Mouse (Mus musculus): Measurements from ENCODE around the gene Ncapd2. TPM values are rescaled to one million over a fixed set of nuclear protein-coding genes. Genes with fewer than 3 reads are reported as not detected.
A peak's percentile ranks its signal among the peaks of the same experiment; 100 is the strongest.

Gene Ncapd2
- total RNA-seq (2021), result 10 to 100 TPM; 42.3 to 51.8 TPM

GRCm38 (mm10) chr6:125191332-125192015 lies at the start of gene Ncapd2, which contains the start of gene Mrpl51:
TSS of gene Ncapd2 (minus strand) at chr6:125191701.
TSS of gene Mrpl51 (plus strand) at chr6:125191801.
- intact Hi-C loops (cut with DNase I), result loop anchor here (2.0 to 5.0 kb wide), 2 partner anchors 21 to 94 kb away; partner anchors contain the start of gene Chd4
- peak; percentile 98 for DNase-seq

DNA sequence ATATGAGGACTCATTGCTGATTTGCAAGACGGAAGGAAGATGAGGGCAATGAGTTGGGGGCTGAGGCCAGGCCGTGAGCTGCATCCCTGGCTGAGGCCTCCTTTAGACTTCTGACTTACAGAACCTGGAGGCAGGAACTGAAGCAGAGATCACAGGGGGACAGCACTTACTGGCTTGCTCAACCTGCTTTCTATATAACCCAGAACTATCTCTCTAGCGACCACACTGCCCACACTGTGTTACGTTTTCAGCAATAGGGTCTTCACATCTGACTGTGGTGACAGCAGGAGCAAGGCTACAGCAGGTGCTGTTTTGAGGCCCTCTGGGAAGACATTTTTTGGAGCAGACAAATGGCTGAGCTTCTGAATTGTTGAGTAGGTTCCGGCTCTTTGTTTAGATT lies 49.1 kb upstream of the Ncapd2 start:
- intact Hi-C loops (cut with DNase I), result no loop called here
- no peak for DNase-seq

GRCm38 (mm10) chr6:125239547-125239946 lies 48.0 kb upstream of the Ncapd2 start:
- intact Hi-C loops (cut with DNase I), result no loop called here
- no peak for DNase-seq

GRCm38 (mm10) chr6:125238396-125238795 lies 46.9 kb upstream of the Ncapd2 start:
- DNase-seq, result no peak
- intact Hi-C loops (cut with DNase I), result no loop called here

DNA sequence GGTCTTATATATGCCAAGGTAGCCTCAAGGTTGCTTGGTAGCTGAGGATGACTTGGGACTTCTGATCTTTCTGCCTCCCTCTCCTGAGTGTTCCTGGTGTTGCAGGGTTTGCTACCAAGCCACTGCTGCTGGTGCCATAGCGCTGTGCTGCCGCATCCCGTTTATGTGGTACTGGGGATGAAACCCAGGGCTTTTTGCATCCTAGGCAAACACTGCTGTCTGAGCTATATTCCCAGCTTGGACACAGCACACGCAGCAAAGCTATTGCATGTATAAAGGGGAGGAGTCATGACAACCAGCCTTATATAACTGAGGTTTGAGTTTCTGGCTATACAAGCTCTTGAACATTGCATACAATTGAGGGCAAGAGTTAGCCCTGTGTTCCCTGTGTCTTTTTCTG lies 45.9 kb upstream of the Ncapd2 start:
- no peak for DNase-seq
- intact Hi-C loops (cut with DNase I), result no loop called here

GRCm38 (mm10) chr6:125236782-125237181 lies 45.3 kb upstream of the Ncapd2 start, which contains the start of gene Cd27:
TSS of gene Cd27 (minus strand) at chr6:125237010.
- intact Hi-C loops (cut with DNase I), result no loop called here
- DNase-seq, result no peak

DNA sequence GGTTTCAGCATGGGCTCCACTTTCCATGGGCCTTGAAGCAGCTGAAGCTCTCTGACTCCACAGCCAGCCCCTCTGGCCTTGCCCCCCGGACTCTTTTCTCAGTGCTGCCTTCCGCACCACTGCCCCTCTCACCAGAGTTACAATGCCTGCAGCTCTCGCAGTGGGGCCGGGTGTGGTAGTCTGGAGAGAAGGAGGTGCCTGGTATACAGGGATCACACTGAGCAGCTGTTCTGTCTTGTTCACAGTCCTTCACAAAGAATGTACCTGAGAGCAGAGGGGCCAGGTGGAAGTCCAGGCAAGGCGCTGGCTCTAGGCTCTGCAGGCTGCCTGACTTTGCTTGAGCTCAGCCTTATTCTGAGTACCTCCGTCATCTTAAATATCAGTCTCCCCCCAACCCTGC lies 44.8 kb upstream of the Ncapd2 start:
- DNase-seq, result no peak
- intact Hi-C loops (cut with DNase I), result no loop called here

DNA sequence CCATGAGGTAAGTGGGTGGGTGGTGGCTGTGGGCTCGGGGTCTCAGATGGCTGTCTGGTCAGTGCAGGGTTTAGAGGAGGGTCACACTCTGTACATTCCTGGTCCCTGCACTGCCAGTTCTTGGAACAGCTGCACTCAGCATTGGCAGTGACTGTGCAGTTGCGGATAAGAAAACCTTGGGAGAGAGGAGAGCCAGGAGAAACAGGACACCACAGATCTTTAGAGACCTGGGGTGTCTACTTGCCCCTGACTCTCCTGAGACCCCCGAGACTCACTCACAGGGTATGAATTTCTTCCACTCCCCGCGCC lies 43.0 kb upstream of the Ncapd2 start:
- intact Hi-C loops (cut with DNase I), result loop anchor here (5.0 kb wide), 1 partner anchor 38 kb away; no protein-coding TSS in a partner anchor

GRCm38 (mm10) chr6:125233816-125234519 lies 42.5 kb upstream of the Ncapd2 start:
- peak in 1 of 2 experiments; percentile 38 for DNase-seq
- intact Hi-C loops (cut with DNase I), result loop anchor here (5.0 kb wide), 1 partner anchor 38 kb away; no protein-coding TSS in a partner anchor

More for the DNA sequence above, 43.0 kb upstream of the Ncapd2 start:
- no peak for DNase-seq

- DNase-seq, result no peak
- intact Hi-C loops (cut with DNase I), result loop anchor here (5.0 kb wide), 1 partner anchor 40 kb away; no protein-coding TSS in a partner anchor
Measured at GRCm38 (mm10) chr6:125232516-125232915, 41.0 kb upstream of the Ncapd2 start.

GRCm38 (mm10) chr6:125232045-125232437 lies 40.5 kb upstream of the Ncapd2 start:
- intact Hi-C loops (cut with DNase I), result loop anchor here (5.0 kb wide), 1 partner anchor 40 kb away; no protein-coding TSS in a partner anchor
- DNase-seq, result peak in 1 of 2 experiments; percentile 32

- peak; percentile 69 to 80 for DNase-seq
- intact Hi-C loops (cut with DNase I), result loop anchor here (5.0 kb wide), 1 partner anchor 41 kb away; no protein-coding TSS in a partner anchor
Measured at GRCm38 (mm10) chr6:125231117-125232044, 39.9 kb upstream of the Ncapd2 start, which contains the start of gene Tapbpl. TSS of gene Tapbpl (minus strand) at chr6:125231860.

DNA sequence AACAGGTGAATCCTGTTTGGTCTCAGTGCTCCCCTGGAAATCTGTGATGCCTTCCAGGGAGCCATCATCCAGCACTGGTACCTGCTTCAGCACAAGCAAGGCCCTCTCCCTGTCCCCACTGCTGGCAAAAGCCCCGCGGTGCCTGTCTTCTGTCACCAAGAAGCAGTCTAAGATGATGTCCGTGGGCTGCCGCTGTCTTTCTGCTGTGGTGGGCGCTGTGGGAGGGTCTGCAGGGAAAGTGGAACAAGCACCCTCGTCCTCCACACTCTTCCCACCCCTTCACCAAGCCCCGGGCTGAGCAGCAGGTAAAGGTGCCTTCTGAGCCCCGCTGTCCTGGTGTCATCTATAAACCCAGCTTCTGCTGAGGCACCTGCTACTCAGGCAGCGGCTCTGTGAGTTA lies 39.1 kb upstream of the Ncapd2 start:
- DNase-seq, result no peak
- intact Hi-C loops (cut with DNase I), result loop anchor here (5.0 kb wide), 1 partner anchor 42 kb away; no protein-coding TSS in a partner anchor

DNA sequence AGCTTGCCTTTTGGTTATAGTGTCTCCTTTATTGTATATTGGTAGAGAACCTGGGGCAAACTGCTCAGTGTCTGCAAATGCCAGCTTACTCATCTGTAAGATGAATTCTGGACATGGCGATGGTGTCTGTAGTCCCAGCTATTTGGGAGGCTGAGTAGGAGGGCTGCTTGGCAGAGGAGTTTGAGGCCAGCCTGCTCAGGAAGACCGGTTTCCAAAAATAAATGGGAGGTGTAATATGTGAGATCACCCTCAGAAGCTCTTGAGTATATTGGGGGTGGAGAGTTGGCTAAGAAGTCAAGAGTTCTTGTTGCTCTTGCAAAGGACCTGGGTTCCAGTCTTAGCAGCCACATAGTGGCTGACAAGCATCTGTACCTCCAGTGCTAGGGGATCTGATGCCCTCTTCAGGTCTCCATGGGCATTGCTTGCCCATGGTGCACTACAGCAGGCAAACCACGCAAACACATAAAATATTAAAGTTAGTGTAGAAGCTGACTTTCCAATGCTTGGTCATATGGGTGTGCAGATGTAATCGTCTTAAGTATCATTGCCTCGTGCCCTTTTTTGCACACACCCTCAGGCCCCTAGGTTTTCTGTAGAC lies 34.1 kb upstream of the Ncapd2 start:
- no peak for DNase-seq
- intact Hi-C loops (cut with DNase I), result no loop called here

- DNase-seq, result no peak
- intact Hi-C loops (cut with DNase I), result no loop called here
Measured at GRCm38 (mm10) chr6:125222577-125222976, 31.1 kb upstream of the Ncapd2 start.

DNA sequence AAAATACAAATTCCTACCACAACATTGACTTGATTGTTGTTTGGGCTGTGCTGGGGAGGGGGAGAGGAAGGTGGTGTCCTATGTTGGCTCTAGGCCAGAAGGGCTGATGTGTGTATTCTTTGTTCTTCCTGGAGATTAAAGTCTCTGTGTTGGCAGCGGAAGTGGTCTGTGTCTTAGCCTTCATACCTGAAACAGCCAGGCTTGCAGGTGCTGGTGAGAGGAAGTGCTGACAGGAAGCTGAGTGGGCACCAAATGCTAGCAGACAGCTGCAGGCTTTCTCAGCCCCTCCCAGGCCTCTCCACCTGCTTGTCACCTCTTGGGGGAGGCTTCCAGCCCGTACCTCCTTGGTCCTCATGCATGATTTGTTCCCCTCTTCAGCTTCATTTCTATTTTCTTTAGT lies 30.6 kb upstream of the Ncapd2 start:
- DNase-seq, result peak in 1 of 2 experiments; percentile 36
- intact Hi-C loops (cut with DNase I), result no loop called here

- intact Hi-C loops (cut with DNase I), result no loop called here
- DNase-seq, result no peak
Measured at GRCm38 (mm10) chr6:125221115-125221745, 29.7 kb upstream of the Ncapd2 start.

GRCm38 (mm10) chr6:125218963-125219362 lies 27.5 kb upstream of the Ncapd2 start:
- intact Hi-C loops (cut with DNase I), result loop anchor here (1.0 to 5.0 kb wide), 3 partner anchors 52 to 383 kb away; no protein-coding TSS in a partner anchor
- peak; percentile 72 to 82 for DNase-seq

DNA sequence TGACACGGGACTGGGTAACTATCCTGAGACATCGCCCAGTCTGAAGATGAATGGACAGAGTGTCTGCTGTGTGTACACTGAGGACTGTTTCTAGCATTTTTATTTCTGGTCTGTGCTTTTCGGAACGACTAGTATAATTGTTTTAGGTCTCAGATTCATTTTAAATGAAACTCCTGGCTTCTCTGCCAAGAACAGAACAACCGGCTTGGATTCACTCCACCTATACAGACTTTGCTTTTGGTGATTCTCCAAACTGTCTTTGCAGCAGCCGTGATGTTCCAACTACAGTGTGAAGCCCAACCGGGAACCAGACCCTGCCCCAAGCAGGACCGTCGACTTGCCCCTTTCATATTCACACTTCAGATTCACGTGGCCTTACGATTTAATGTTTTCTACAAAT lies 26.4 kb upstream of the Ncapd2 start:
- DNase-seq, result peak in 1 of 2 experiments; percentile 19
- intact Hi-C loops (cut with DNase I), result loop anchor here (5.0 kb wide), 2 partner anchors 144 to 384 kb away; no protein-coding TSS in a partner anchor

All from heart, postnatal 10 days (tissue).